Mouse (Mus musculus) neutrophil, adult 5-6 weeks (primary cell): ENCODE results near the gene Olfr1331. TPM values are rescaled to one million over a fixed set of nuclear protein-coding genes. Genes with fewer than 3 reads are reported as not detected.
"Not testable (repeated sequence)": the region's sequence is repeated elsewhere in the genome, so short reads cannot be mapped to it uniquely, and the experiment has no call there.

Source experiments
- ATAC-seq: fragments of 151-379, 151-347 bp; 2 replicates; pipeline ENCODE4 v1.8.0; 2017; ENCODE audit warnings: mild to moderate bottlenecking, moderate TSS enrichment; ENCODE audit not compliant: insufficient number of reproducible peaks, poor library complexity, low FRiP score, severe bottlenecking; ENCODE audit errors: extremely low read depth
- total RNA-seq: library from RNA; stranded (forward); fragments of 200-1000 nt; gene quantifications from 2 replicates; pipeline ENCODE4 v1.2.3, GENCODE M21; 2017

The Olfr1331 gene
- total RNA-seq = not detected in 2 replicates

DNA sequence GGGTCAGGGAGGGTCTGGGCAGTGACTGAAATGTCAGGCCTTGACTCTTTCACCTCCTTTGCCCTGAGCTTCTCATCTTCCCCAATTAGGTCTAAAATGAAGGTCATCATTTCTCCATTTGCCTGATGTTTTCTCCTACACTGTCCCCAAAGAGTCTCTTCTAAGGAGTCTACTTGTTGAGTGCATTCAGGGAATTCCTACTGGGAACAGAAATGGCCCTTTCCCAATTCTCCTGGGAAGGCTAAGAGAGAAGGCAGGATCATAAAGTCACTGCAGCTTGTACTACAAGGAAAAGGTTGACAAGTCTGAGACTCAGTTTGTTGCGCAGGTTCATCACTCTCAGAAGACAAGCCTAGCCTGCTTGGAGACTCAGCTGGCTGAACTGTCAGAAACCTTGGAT is at the start of gene Olfr1331:
Olfr1331 (plus strand) TSS at position 301 of the 400 bp plus-strand sequence.
- no peak for ATAC-seq

DNA sequence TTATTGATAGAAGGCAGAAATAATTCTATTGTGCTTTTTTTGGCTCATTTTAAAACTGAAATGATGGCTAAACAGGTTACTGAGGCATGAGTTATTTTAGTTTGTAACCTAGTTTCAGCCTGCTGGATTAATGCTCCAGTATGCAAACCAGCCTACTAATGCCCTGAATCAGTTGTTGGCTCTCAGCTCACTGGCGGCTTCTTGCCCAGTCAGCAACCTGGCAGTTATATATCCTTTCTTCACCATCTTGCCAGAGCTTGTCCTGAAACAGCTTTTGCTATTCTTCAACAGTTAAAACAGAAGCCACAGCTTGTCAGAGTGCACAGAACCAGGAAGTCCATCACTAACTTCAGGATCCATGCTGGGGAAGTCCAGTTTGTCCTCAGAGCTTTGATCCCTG is 45.5 kb upstream of the Olfr1331 start:
- no peak for ATAC-seq

DNA sequence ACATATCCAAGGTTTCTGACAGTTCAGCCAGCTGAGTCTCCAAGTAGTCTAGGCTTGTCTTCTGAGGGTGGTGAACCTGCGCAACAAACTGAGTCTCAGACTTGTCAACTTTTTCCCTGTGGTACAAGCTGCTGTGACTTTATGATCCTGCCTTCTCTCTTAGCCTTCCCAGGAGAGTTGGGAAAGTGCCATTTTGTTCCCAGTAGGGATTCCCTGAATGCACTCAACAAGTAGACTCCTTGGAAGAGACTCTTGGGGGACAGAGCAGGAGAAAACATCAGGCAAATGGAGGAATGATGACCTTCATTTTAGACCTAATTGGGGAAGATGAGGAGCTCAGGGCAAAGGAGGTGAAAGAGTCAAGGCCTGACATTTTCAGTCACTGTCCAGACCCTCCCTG is 28.3 kb upstream of the Olfr1331 start, which contains the start of gene Olfr1333:
Olfr1333 (minus strand) TSS at position 101 of the 400 bp plus-strand sequence.
- ATAC-seq = no peak

DNA sequence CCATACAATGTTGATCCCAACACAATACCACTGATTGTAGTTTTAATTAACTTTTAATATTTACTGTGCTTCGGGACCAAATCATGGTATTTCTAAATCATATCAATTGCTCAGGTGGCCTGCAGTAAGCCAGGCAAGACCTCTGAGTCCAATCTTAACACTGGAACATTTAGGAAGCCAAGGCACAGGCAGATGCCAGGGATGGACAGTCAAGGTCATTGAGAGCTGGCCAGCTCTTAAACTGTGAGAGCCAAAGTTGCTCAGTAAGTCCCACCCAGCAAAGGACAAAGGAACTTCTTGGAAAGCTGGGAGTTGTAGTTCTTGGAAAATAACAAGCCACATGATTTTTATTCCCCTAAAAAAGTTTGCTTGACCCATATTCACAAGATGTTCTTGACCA is 2.7 kb upstream of the Olfr1331 start:
- no peak for ATAC-seq

DNA sequence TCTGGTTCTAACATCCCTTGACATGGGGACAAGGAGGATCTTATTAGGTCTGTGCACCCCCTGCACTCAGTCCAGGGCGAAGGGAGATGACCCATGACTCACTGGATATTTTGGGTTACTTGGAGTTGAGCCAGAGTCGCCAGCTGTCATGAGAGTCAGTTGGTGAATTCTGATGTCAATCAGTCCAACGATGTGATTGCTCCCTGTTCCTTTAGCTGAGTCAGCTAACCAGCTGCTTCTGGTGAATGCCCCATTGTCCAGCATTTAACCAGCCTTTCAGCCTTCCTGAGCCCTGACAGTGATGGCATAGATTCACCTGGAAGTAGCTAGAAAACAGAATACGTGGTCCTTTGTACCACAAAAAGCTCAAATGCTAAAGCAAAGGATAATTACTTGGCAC is 1.7 kb upstream of the Olfr1331 start:
- ATAC-seq = no peak

DNA sequence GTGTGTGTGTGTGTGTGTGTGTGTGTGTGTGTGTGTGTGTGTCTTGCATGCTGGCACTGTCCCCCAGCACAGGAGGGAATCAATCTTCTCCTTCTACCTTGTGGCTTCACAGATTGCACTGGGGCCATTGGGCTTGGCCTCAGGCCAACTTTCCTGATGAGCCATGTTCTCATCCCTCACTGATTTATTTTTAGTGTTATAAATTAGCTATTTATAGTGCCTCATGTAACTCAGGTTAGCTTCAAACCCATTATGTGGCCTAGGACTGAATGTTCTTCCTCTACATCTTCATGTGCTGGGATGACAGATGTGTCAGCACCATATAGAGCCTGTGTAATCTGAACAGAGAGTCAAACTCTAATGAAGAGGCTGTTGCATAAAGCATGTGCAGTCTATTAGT is 3.1 kb downstream of the Olfr1331 start:
- ATAC-seq = no peak

DNA sequence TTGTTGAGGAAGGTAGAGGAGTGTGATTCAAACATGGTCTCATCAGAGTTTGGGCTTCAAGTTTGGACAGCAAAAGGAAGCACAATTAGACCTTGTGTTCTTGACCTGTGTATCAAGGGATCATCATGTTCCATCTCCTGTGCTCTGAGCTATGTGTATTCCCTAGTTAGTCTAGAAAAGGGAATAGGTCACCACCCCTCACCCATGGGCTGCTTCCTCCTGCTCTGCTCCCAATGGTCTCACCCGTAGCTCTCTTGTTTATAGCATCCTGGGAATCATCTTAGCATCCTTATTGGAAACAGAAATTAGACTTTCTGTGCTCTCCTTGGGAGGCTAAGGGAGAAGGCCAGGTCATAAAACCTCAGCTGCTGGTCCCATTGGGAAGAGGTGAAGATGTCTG is 23.8 kb downstream of the Olfr1331 start, which contains the start of gene Olfr1330:
Olfr1330 (plus strand) TSS at position 301 of the 400 bp plus-strand sequence.
- no peak for ATAC-seq

DNA sequence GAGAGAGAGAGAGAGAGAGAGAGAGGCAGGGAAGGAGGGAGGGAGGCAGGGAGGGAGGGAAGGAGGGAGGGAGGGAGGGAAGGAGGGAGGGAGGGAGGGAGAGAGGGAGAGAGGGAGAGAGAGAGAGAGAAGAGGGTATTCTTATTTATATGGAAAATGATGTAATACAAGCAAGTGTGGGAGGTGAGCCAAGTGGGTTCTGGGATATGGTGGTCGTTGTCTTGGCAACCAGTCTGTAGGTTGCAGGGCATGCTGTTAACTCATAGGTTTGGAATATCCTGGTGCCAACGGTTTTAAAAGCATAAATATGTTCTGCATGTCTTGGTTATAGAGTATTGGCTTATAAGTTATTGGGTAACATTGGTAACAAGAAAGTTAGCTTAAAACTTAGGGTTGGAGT is 37.5 kb downstream of the Olfr1331 start:
- ATAC-seq = no peak

DNA sequence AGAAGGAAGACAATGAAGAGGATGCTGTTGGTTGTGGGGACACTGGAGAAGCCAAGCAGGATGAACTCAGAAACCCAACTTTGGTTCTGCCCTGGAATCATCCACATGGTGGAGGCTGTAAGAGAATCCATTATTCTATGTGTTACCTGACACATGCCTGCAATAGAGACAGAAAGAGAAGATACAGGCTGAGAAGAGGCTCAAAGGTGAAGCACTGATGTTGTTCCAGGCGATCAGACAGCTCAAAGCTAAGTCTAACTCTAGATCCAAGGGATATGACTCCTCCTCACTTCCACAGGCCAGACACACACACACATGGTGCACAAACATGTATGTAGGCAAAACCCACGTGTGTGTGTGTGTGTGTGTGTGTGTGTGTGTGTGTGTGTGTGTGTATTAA is 52.9 kb downstream of the Olfr1331 start, which contains the start of gene Olfr1329:
Olfr1329 (minus strand) TSS at position 101 of the 400 bp plus-strand sequence.
- not testable (repeated sequence) for ATAC-seq

Other genes with a start within 250 kb of the Olfr1331 start
- 0.35 and 0.37 TPM in 2 replicates for gene Cfap57, start 243.9 kb upstream of the Olfr1331 start, total RNA-seq
- 60.6 and 63.4 TPM in 2 replicates for gene Ebna1bp2, start 243.8 kb upstream of the Olfr1331 start, total RNA-seq
- 0.23 TPM in 1 of 2 replicates, not detected in the other for gene Olfr62, start 205.7 kb upstream of the Olfr1331 start, total RNA-seq
- gene Olfr1342, start 171.9 kb upstream of the Olfr1331 start, total RNA-seq = not detected in 2 replicates
- not detected in 2 replicates for gene Olfr1341, start 161.1 kb upstream of the Olfr1331 start, total RNA-seq
- not detected in 2 replicates for gene Olfr1340, start 144.5 kb upstream of the Olfr1331 start, total RNA-seq
- not detected in 2 replicates for gene Olfr1339, start 132.5 kb upstream of the Olfr1331 start, total RNA-seq
- not detected in 2 replicates for gene Olfr1338, start 105.9 kb upstream of the Olfr1331 start, total RNA-seq
- not detected in 2 replicates for gene Olfr1337, start 82.1 kb upstream of the Olfr1331 start, total RNA-seq
- not detected in 2 replicates for gene Olfr1335, start 54.7 kb upstream of the Olfr1331 start, total RNA-seq
- not detected in 2 replicates for gene Olfr1333, start 28.4 kb upstream of the Olfr1331 start, total RNA-seq
- gene Olfr1330, start 23.9 kb downstream of the Olfr1331 start, total RNA-seq = not detected in 2 replicates
- gene Olfr1329, start 52.8 kb downstream of the Olfr1331 start, total RNA-seq = not detected in 2 replicates
- gene Olfr1328, start 74.0 kb downstream of the Olfr1331 start, total RNA-seq = not detected in 2 replicates
- not detected in 2 replicates for gene Lao1, start 96.9 kb downstream of the Olfr1331 start, total RNA-seq
- gene Slc2a1, start 244.1 kb downstream of the Olfr1331 start, total RNA-seq = 70.1 and 76.1 TPM in 2 replicates